Mouse (Mus musculus) midbrain, embryonic 13.5 days (tissue): ENCODE results near the gene Mfsd4b5. TPM values are rescaled to one million over a fixed set of nuclear protein-coding genes. Genes with fewer than 3 reads are reported as not detected.

ENCODE experiments used
- polyA plus RNA-seq: library from polyadenylated mRNA; unstranded; fragments of >200 nt; fragmentation: Nextera tagmentation; extraction: Ambion mirVana; gene quantifications from 2 replicates; pipeline ENCODE4 v1.2.1, GENCODE M21; 2015

Mfsd4b5 gene
- polyA plus RNA-seq, 1 experiment from 2014 or later = not detected

Other genes starting within 250 kb of the Mfsd4b5 start
- gene Mfsd4b4, start 87.4 kb downstream of the Mfsd4b5 start, polyA plus RNA-seq = 3.2 and 3.6 TPM in 2 replicates
- gene Mfsd4b2, start 59.7 kb downstream of the Mfsd4b5 start, polyA plus RNA-seq = not detected in 2 replicates
- gene Mfsd4b3, start 26.5 kb downstream of the Mfsd4b5 start, polyA plus RNA-seq = 0.13 TPM in 1 of 2 replicates, not detected in the other
- gene Mfsd4b1, start 38.6 kb upstream of the Mfsd4b5 start, polyA plus RNA-seq = 0.36 and 0.46 TPM in 2 replicates
- 2.2 and 2.7 TPM in 2 replicates for gene Slc16a10, start 155.6 kb upstream of the Mfsd4b5 start, polyA plus RNA-seq